Mouse (Mus musculus) heart, postnatal 0 days (tissue): ENCODE data around the gene Tapbpl.

Experiments used
- CTCF ChIP-seq: IDR thresholded peaks from 2 replicates; pipeline ENCODE4 v1.5.1; 2016; ENCODE audit warnings: antibody characterized with exemption, control low read depth, low read depth
- EP300 ChIP-seq: IDR thresholded peaks from 2 replicates; pipeline ENCODE4 v1.6.1; 2016; ENCODE audit warnings: antibody characterized with exemption, low read depth

DNA sequence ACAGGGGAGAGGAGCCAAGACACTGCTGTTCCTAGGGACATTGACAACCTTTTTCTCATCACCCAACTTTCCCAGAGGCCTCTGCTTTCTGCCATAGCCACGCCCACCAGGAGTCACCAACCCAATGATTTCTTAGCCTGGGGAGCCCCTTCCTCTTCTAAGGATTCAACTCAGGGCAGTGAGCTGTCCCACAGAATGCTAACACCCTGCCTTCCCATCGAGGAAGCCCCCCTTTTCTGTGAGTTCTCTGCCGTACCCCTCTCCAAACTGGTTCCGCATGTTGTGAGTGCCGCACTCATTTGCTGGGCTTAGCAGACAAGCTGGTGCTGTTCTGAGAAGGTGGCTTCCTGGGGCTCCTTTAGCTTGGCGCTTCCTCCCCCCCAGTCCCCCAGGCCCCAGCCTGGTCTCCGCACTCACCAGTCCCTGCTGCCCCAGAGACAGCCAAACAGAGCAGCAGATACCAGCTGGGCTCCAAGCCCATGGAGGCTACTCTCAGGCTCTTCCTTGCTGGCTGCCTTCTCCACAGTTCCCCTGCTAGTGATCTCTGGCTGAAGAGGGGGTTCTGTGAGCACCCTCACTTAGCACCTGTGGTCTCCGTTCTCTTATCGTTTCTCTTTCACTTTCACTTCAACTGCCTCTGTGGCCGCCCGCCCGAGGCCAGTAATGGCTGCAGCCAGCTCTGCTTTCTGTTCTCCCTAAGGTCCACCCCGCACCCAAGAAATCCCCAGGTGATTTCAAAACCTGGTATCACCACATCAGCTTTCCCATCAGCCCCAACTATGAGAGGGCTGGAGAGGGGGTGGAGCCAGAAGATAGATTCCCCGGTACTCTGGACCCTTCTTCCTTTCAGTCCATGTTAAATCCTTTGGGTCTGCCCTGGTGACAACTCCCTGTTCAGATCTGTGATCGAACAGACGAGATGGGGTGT lies at the start of gene Tapbpl:
- no peak for TF ChIP-seq CTCF
- TF ChIP-seq EP300 = no peak
